Mouse (Mus musculus): Measurements from ENCODE around the gene Ccm2. TPM values are rescaled to one million over a fixed set of nuclear protein-coding genes. Genes with fewer than 3 reads are reported as not detected.
"Not testable (repeated sequence)": the region's sequence is repeated elsewhere in the genome, so short reads cannot be mapped to it uniquely, and the experiment has no call there.

Ccm2 gene
- polyA plus RNA-seq, 1 experiment from 2014 or later: 92.9 TPM

DNA sequence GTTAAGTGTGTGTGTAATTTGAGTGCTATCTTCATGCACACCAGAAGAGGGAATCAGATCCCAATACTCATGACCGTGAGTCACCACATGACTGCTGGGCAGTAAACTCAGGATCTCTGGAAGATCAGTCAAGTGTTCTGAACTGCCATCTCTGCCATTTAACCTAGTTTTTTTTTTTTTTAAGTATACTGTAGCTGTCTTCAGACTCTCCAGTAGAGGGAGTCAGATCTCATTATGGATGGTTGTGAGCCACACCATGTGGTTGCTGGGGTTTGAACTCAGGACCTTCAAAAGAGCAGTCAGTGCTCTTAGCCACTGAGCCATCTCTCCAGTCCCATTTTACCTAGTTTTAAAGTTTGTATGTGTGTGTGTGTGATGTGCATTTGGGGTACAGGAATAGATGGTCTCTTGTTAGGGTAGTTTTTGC is 23.0 kb upstream of the Ccm2 start:
- H3K4me2 ChIP-seq: no peak overlapping the region
- ATAC-seq (ENCODE audit: borderline replicate concordance, extremely low read depth, low FRiP score, low TSS enrichment): no peak
- H3K9me3 ChIP-seq: no peaks in the 10 kb centered on the region
- 30% methylated on average over 1 of the region's 1 CpGs for WGBS
- H3K4me1 ChIP-seq: peaks cover 11% of the 10 kb centered on the region
- H3K36me3 ChIP-seq: peaks cover 30% of the 10 kb centered on the region
- no peaks in the 10 kb centered on the region for H3K27me3 ChIP-seq
- H3K27ac ChIP-seq: no peak overlapping the region
- no peak overlapping the region for H3K4me3 ChIP-seq
- H3K9ac ChIP-seq: no peak overlapping the region

DNA sequence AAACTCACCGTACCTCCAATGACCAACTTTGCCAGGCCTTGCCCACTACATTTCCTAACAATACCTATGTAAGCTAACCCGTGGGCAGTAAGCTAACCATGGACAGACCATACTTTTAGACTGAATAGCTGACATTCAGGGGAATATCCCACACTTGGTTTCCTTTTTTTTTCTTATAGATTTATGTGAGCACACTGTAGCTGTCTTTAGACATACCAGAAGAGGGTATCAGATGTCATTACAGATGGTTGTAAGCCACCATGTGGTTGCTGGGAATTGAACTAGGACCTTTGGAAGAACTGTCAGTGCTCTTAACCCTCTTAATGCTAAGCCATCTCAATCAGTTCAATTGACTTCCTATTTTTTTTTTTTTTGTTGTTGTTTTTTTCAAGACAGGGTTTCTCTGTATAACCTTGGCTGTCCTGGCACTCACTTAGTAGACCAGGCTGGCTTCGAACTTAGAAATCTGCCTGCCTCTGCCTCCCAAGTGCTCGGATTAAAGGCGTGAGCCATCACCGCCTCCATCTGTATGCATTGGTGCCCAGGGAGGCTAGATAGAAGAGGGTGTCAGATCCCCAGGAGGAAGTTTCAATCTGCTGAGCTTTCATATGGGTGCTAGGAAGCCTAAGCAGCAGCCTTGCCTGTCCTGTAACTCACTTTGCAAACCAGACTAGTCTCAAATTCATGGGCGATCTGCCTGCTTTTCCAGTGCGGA is 22.4 kb upstream of the Ccm2 start:
- no peak overlapping the region for H3K4me3 ChIP-seq
- H3K4me1 ChIP-seq: peaks cover 11% of the 10 kb centered on the region
- ATAC-seq (ENCODE audit: borderline replicate concordance, extremely low read depth, low FRiP score, low TSS enrichment): no peak
- H3K27me3 ChIP-seq: no peaks in the 10 kb centered on the region
- no peaks in the 10 kb centered on the region for H3K9me3 ChIP-seq
- no peak overlapping the region for H3K9ac ChIP-seq
- H3K4me2 ChIP-seq: no peak overlapping the region
- WGBS: 86% methylated on average over 8 of the region's 8 CpGs
- H3K27ac ChIP-seq: no peak overlapping the region
- H3K36me3 ChIP-seq: peaks cover 30% of the 10 kb centered on the region

- 91% methylated on average over 4 of the region's 4 CpGs for WGBS
- ATAC-seq (ENCODE audit: borderline replicate concordance, extremely low read depth, low FRiP score, low TSS enrichment): no peak
Measured at GRCm38 (mm10) chr11:6524880-6525238, 21.8 kb upstream of the Ccm2 start.

GRCm38 (mm10) chr11:6525241-6525640 is 21.4 kb upstream of the Ccm2 start:
- WGBS: 97% methylated on average over 1 of the region's 1 CpGs
- no peaks in the 10 kb centered on the region for H3K27me3 ChIP-seq
- peaks cover 11% of the 10 kb centered on the region for H3K4me1 ChIP-seq
- H3K4me2 ChIP-seq: no peak overlapping the region
- H3K36me3 ChIP-seq: peaks cover 30% of the 10 kb centered on the region
- no peak overlapping the region for H3K27ac ChIP-seq
- H3K9me3 ChIP-seq: no peaks in the 10 kb centered on the region
- no peak overlapping the region for H3K4me3 ChIP-seq
- H3K9ac ChIP-seq: no peak overlapping the region
- ATAC-seq (ENCODE audit: borderline replicate concordance, extremely low read depth, low FRiP score, low TSS enrichment): no peak

More at GRCm38 (mm10) chr11:6524880-6525238, 21.8 kb upstream of the Ccm2 start:
- Histone ChIP-seq H3K9me3 (no peaks in the 10 kb centered on the region), H3K27me3 (no peaks in the 10 kb centered on the region), H3K36me3 (peaks cover 30% of the 10 kb centered on the region), H3K4me3 (no peak overlapping the region), H3K27ac (no peak overlapping the region), H3K4me2 (no peak overlapping the region), H3K9ac (no peak overlapping the region), H3K4me1 (peaks cover 11% of the 10 kb centered on the region)

GRCm38 (mm10) chr11:6526526-6527255 is 20.0 kb upstream of the Ccm2 start:
- H3K27me3 ChIP-seq; H3K9me3 ChIP-seq; H3K27ac ChIP-seq; ATAC-seq (ENCODE audit: borderline replicate concordance, extremely low read depth, low FRiP score, low TSS enrichment): not testable (repeated sequence)
- Histone ChIP-seq H3K9ac (peak overlapping the region; percentile 79; the same call in 1 of the 2 replicates), H3K4me3 (peak overlapping the region; percentile 72), H3K4me2 (peak overlapping the region; percentile 76), H3K36me3 (peaks cover 30% of the 10 kb centered on the region), H3K4me1 (peaks cover 11% of the 10 kb centered on the region)
- WGBS: 45% methylated on average over 12 of the region's 16 CpGs

DNA sequence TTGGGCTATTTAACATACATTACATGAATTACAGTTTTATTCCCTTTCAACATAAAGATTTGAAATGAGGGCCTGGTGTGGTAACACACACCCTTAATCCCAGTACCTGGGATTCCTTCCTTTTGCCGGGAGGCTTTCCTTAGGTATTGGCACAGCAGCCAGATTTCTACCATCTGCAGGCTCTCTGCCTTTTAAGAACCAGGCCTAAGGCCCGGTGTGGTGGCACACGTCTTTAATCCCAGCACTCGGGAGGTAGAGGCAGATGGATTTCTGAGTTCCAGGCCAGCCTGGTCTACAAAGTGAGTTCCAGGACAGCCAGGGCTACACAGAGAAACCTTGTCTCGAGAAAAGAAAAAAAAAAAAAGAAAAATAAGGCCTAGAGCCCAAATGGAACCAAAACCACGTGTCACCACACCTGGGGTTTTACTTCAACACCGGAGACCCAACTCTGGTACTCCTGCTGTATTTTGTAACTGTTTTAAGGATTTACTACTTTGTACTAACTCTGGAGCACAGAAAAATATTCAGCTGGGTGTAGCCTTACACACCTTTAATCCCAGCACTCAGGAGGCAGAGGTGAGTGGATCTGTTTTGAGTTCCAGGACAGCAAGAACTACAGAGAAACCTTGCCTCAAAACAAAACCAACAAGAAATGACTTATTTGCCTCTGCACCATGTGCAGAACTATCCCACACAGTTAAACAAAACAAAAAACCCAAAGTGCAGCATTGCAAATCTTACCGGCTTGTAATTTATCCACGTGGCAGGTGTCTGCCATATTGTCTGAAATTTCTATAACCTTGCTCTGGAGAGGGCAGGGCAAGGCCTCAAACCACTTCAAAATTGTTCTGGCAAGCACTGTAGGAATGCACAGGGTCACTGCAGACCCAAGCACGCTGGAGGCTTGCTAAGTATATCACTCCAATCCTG is 19.2 kb upstream of the Ccm2 start:
- Histone ChIP-seq H3K27me3 (no peaks in the 10 kb centered on the region), H3K9ac (peak overlapping the region; percentile 79), H3K36me3 (peaks cover 30% of the 10 kb centered on the region), H3K27ac (peak overlapping the region; percentile 91), H3K4me3 (peak overlapping the region; percentile 72), H3K9me3 (no peaks in the 10 kb centered on the region), H3K4me1 (peaks cover 11% of the 10 kb centered on the region), H3K4me2 (peak overlapping the region; percentile 76)
- ATAC-seq (ENCODE audit: borderline replicate concordance, extremely low read depth, low FRiP score, low TSS enrichment): peak; percentile 10; the same call in 1 of the 2 replicates
- 8% methylated on average over 10 of the region's 10 CpGs for WGBS

GRCm38 (mm10) chr11:6528186-6529006 is 18.3 kb upstream of the Ccm2 start:
- H3K27ac ChIP-seq: peak overlapping the region; percentile 91
- no peaks in the 10 kb centered on the region for H3K27me3 ChIP-seq
- peaks cover 30% of the 10 kb centered on the region for H3K36me3 ChIP-seq
- peak overlapping the region; percentile 79 for H3K9ac ChIP-seq
- peak overlapping the region; percentile 72 for H3K4me3 ChIP-seq
- ATAC-seq (ENCODE audit: borderline replicate concordance, extremely low read depth, low FRiP score, low TSS enrichment): peak; percentile 97
- no peaks in the 10 kb centered on the region for H3K9me3 ChIP-seq
- peaks cover 11% of the 10 kb centered on the region for H3K4me1 ChIP-seq
- WGBS: under 1% methylated on average over 51 of the region's 51 CpGs
- H3K4me2 ChIP-seq: peak overlapping the region; percentile 76

- Histone ChIP-seq H3K27me3 (no peaks in the 10 kb centered on the region), H3K4me3 (no peak overlapping the region), H3K4me2 (no peak overlapping the region), H3K9me3 (no peaks in the 10 kb centered on the region), H3K36me3 (peaks cover 17% of the 10 kb centered on the region), H3K9ac (no peak overlapping the region), H3K27ac (no peak overlapping the region), H3K4me1 (peaks cover 11% of the 10 kb centered on the region)
- WGBS: 79% methylated on average over 8 of the region's 8 CpGs
- ATAC-seq (ENCODE audit: borderline replicate concordance, extremely low read depth, low FRiP score, low TSS enrichment): no peak
Measured at GRCm38 (mm10) chr11:6529961-6530360, 16.7 kb upstream of the Ccm2 start.

GRCm38 (mm10) chr11:6530746-6531145 is 15.9 kb upstream of the Ccm2 start:
- no peak for ATAC-seq (ENCODE audit: borderline replicate concordance, extremely low read depth, low FRiP score, low TSS enrichment)
- no peak overlapping the region for H3K9ac ChIP-seq
- H3K9me3 ChIP-seq: no peaks in the 10 kb centered on the region
- peaks cover 9% of the 10 kb centered on the region for H3K36me3 ChIP-seq
- H3K27ac ChIP-seq: no peak overlapping the region
- H3K4me2 ChIP-seq: no peak overlapping the region
- no peaks in the 10 kb centered on the region for H3K27me3 ChIP-seq
- no peak overlapping the region for H3K4me3 ChIP-seq
- H3K4me1 ChIP-seq: peaks cover 11% of the 10 kb centered on the region
- 80% methylated on average over 3 of the region's 3 CpGs for WGBS

DNA sequence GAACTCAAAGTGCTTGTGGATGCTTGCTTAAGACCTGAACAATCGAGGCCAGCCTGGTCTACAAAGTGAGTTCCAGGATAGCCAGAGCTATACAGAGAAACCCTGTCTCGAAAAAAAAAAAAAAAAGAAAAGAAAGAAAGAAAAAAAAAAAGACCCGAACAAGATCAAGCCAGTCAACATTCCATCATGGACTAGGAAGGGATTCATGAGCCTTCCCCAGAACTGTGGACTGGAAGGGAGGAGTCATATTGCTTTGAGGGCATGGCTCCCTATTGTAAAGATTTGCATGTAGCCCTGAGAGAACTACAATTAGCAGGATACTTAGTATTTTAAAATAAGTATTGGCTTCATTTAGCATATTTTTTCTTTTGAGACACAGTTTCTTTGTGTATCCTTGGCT is 2.0 kb upstream of the Ccm2 start:
- WGBS: 66% methylated on average over 3 of the region's 3 CpGs
- Histone ChIP-seq H3K27me3 (no peaks in the 10 kb centered on the region), H3K4me1 (peaks cover 13% of the 10 kb centered on the region), H3K4me3 (no peak overlapping the region), H3K36me3 (no peaks in the 10 kb centered on the region), H3K9me3 (no peaks in the 10 kb centered on the region), H3K4me2 (no peak overlapping the region), H3K9ac (no peak overlapping the region), H3K27ac (no peak overlapping the region)
- ATAC-seq (ENCODE audit: borderline replicate concordance, extremely low read depth, low FRiP score, low TSS enrichment): no peak

Measured in lung, embryonic 15.5 days (tissue).